Mouse (Mus musculus) large intestine, adult 2 months (tissue): ENCODE measurements around the gene Sestd1. TPM values are rescaled to one million over a fixed set of nuclear protein-coding genes. Genes with fewer than 3 reads are reported as not detected.

Experiments used
- DNase-seq: peaks from one replicate; pipeline ENCODE4 v3.0.0-alpha.2; 2012; ENCODE audit warnings: low read depth, low spot score
- WGBS: fragments of 180-500 bp; shearing (Covaris S2); methylation state at CpG from one replicate; pipeline ENCODE4 v1.1.7; 2018; 5-methylcytosine and 5-hydroxymethylcytosine counted together
- polyA plus RNA-seq: library from polyadenylated mRNA; depleted of rRNA; stranded (reverse); fragments of >200 nt; gene quantifications from 2 replicates; pipeline ENCODE4 v1.2.3, GENCODE M21; 2012; rRNA removed

Sestd1 gene
- polyA plus RNA-seq, 1 experiment = 9.9 TPM

GRCm38 (mm10) chr2:77154080-77154479 lies 126.3 kb downstream of the Sestd1 start:
- no peak for DNase-seq
- WGBS = 59% methylated on average over 4 of the region's 4 CpGs

- WGBS = 94% methylated on average over 8 of the region's 8 CpGs
- DNase-seq = no peak
Observed at GRCm38 (mm10) chr2:77151255-77151654, 129.1 kb downstream of the Sestd1 start.

DNA sequence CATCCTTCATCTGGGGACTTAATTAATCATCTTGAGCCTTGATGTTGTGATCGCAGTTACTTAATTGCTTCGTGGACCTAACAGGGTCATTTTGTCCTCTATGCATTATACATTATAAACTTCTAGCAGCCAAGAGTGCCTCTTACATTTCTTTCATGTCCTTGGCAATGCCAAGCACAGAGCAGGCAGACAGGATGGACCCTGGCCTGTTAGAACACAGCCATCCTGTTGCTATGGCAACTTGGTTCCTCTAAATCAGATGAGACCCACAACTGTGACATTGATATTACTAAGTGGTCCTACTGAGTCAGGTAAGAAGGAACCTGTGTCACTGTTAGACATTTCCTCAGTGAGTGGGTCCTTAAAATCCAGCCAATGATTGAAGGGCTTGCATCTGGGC lies 130.8 kb downstream of the Sestd1 start:
- WGBS = 74% methylated on average over 2 of the region's 2 CpGs
- no peak for DNase-seq

- WGBS = 71% methylated on average over 4 of the region's 4 CpGs
- DNase-seq = no peak
Observed at GRCm38 (mm10) chr2:77148215-77148614, 132.2 kb downstream of the Sestd1 start.

DNA sequence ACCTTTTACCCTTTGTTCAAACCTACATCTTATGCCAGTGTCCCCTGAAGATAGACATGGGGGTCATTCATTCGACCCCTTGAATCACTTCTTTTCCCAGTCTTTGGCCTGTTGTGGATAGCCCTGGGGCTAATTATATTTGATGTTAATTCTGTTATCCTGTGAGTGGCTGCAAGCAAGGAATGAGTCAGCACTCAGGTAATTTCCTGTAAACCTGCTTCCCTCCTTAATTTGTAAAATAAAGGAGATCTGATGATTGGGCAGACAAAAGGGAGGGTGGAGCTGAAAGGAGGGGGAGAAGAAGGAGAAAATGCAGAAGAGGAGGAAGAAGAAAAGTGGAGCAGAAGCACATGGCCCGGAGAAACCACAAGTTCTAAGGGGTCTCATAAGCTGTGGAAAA lies 133.4 kb downstream of the Sestd1 start:
- 77% methylated on average over 2 of the region's 2 CpGs for WGBS
- DNase-seq = no peak

GRCm38 (mm10) chr2:77146291-77146690 lies 134.1 kb downstream of the Sestd1 start:
- DNase-seq = no peak

DNA sequence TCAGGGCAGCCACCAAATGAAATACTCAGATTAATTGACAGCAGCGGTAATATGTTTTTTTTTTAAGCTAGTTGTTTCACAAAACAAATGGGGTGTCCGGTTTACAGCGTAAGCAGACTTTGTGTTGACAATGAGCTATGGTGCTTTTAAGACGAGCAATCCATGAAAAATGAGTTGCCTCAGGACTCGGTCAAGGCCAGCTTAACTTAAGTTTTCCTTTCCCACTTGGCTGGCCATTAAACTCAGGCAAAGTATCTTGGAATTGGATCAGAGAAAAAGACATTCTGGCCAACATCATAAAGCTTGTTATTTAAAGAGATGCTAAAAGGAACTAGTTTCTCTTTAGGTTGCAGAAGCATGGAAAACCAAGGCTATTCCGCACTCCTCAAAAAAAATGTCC lies 136.9 kb downstream of the Sestd1 start:
- 57% methylated on average over 6 of the region's 6 CpGs for WGBS
- no peak for DNase-seq

More at GRCm38 (mm10) chr2:77146291-77146690, 134.1 kb downstream of the Sestd1 start:
- 47% methylated on average over 3 of the region's 3 CpGs for WGBS

- DNase-seq = no peak
- WGBS = 92% methylated on average over 6 of the region's 6 CpGs
Observed at GRCm38 (mm10) chr2:77138879-77139278, 141.5 kb downstream of the Sestd1 start.

DNA sequence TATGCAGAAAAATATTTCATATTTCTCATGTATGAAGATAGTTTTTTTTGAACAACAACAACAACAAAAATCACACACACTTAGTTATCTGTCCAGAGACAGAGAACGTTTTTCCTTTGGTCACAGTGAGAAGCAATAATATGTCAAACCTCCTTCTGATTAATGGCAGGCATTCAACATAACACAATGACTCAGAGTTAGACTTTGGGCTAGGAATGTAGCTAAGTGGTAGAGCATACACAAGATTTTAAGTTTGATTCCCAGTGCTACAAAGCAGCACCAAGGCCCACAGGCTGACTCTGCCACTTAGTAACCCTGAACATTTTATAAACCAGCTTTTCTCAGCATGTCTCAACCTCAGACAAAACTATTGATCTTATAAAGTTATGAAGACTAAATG lies 145.5 kb downstream of the Sestd1 start:
- 24% methylated on average over 1 of the region's 1 CpGs for WGBS
- DNase-seq = no peak

- WGBS = 64% methylated on average over 1 of the region's 1 CpGs
- DNase-seq = no peak
Observed at GRCm38 (mm10) chr2:77133407-77133806, 147.0 kb downstream of the Sestd1 start.

Other genes starting within 250 kb of the Sestd1 start
- gene Ccdc141, start 110.0 kb downstream of the Sestd1 start, polyA plus RNA-seq = 0.40 and 1.2 TPM in 2 replicates